In the genomic region with DNA sequence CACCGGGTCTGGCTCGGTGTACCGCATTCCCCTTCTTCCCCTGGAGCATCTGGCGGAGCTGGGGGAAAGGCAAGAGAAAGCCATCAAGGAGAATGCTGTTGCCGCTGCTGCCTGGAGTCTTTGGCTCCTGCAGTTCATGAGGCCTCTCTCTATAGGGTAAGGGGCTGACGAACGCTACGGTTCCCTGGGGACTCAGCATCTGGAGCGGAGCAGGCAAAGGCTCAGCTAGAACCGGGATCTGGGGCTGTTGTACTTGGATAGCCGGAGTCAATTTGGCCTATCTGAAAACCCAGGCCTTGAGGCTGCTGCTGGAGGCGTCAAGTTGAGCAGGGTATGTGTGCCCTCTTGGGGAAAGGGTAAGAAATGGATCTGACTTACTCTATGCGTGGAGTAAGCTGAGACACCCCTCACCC, we compare ENCODE assay signal across 10 mouse cellular contexts. TPM values are rescaled to one million over a fixed set of nuclear protein-coding genes. Genes with fewer than 3 reads are reported as not detected.
DNase-seq lines count a peak whose midpoint lies in the region; ATAC-seq and TF ChIP-seq lines count a peak whose summit lies in the region.
"Had no signal": no experiment of that assay in that cellular context is flagged by ENCODE, and none has a peak within 500 bp of the region (broad histone marks: within the 10 kb centered on the region; RNA-seq: fewer than 3 reads in every experiment).

No protein-coding gene starts in this region.

- H3K27ac ChIP-seq in lung, postnatal 0 days (ENCODE audit: low read length), result no peak overlapping the region
- no peak overlapping the region for H3K27ac ChIP-seq in forebrain, embryonic 11.5 days (ENCODE audit: low read depth, low read length)
- H3K27ac ChIP-seq in limb, embryonic 15.5 days, result no peak overlapping the region
- no peak overlapping the region for H3K27ac ChIP-seq in stomach, embryonic 16.5 days (ENCODE audit: low read length)

- TF ChIP-seq EP300 in lung, postnatal 0 days (IDR thresholded peaks at IDR 0.05), result no peak

- no peak overlapping the region for H3K9ac ChIP-seq in lung, postnatal 0 days (replicated peaks; ENCODE audit: low read depth)
- H3K9ac ChIP-seq in forebrain, embryonic 11.5 days (ENCODE audit: low read length), result no peak overlapping the region
- H3K9ac ChIP-seq in limb, embryonic 15.5 days, result no peak overlapping the region
- H3K9ac ChIP-seq in stomach, embryonic 16.5 days (ENCODE audit: low read length), result no peak overlapping the region; the same call in 1 of the 2 replicates

- no peak for DNase-seq in lung, postnatal 0 days (ENCODE audit: low spot score)
- DNase-seq in lung, postnatal 14 days, result no peak
- DNase-seq in forebrain, embryonic 11.5 days (ENCODE audit: low spot score), result peak; percentile 68
- DNase-seq in urinary bladder, postnatal 10 days (ENCODE audit: low spot score), result no peak
- DNase-seq in adrenal gland, postnatal 4 days (ENCODE audit: low spot score in 2 of 2), result no peak
- DNase-seq: kidney, adult 8-10 months had no signal

- H3K36me3 ChIP-seq in lung, postnatal 0 days (ENCODE audit: insufficient read depth, low read length), result no peaks in the 10 kb centered on the region
- H3K36me3 ChIP-seq in forebrain, embryonic 11.5 days (ENCODE audit: control insufficient read depth, insufficient read depth, low read length), result no peaks in the 10 kb centered on the region
- H3K36me3 ChIP-seq in limb, embryonic 15.5 days, result no peaks in the 10 kb centered on the region
- H3K36me3 ChIP-seq in stomach, embryonic 16.5 days (ENCODE audit: control insufficient read depth, insufficient read depth, low read length), result no peaks in the 10 kb centered on the region

- H3K9me3 ChIP-seq in lung, postnatal 0 days (ENCODE audit: low read length), result no peaks in the 10 kb centered on the region
- H3K9me3 ChIP-seq in forebrain, embryonic 11.5 days (ENCODE audit: control insufficient read depth, low read length), result no peaks in the 10 kb centered on the region
- H3K9me3 ChIP-seq in limb, embryonic 15.5 days, result no peaks in the 10 kb centered on the region
- H3K9me3 ChIP-seq in stomach, embryonic 16.5 days (replicated peaks; ENCODE audit: control insufficient read depth, low read length), result no peaks in the 10 kb centered on the region

- H3K27me3 ChIP-seq in lung, postnatal 0 days (replicated peaks; ENCODE audit: insufficient read depth, low read length), result peaks cover 69% of the 10 kb centered on the region
- H3K27me3 ChIP-seq in forebrain, embryonic 11.5 days (ENCODE audit: control insufficient read depth, insufficient read depth, low read length), result peaks cover 91% of the 10 kb centered on the region
- peaks cover 92% of the 10 kb centered on the region for H3K27me3 ChIP-seq in limb, embryonic 15.5 days
- H3K27me3 ChIP-seq in stomach, embryonic 16.5 days (ENCODE audit: control insufficient read depth, insufficient read depth, low read length), result peaks cover 66% of the 10 kb centered on the region

- 0 out of 2 replicates have a peak overlapping the region, but pooled peaks have one; percentile 21 for H3K4me3 ChIP-seq in lung, postnatal 0 days (ENCODE audit: low read depth, low read length)
- peak overlapping the region; percentile 27 for H3K4me3 ChIP-seq in forebrain, embryonic 11.5 days (ENCODE audit: low read depth, low read length)
- H3K4me3 ChIP-seq in limb, embryonic 15.5 days, result peak overlapping the region; percentile 32
- peak overlapping the region; percentile 28 for H3K4me3 ChIP-seq in stomach, embryonic 16.5 days (replicated peaks; ENCODE audit: low read length)

- no peak for ATAC-seq in lung, postnatal 0 days
- no peak for ATAC-seq in forebrain, embryonic 11.5 days (replicated peaks; ENCODE audit: low FRiP score)
- ATAC-seq in limb, embryonic 15.5 days (ENCODE audit: insufficient number of reproducible peaks, low FRiP score, low TSS enrichment, low read depth), result no peak
- ATAC-seq in stomach, embryonic 16.5 days (ENCODE audit: insufficient read depth, low FRiP score), result no peak
- ATAC-seq in megakaryocyte-erythroid progenitor cell, adult 5-6 weeks (replicated peaks; ENCODE audit: low FRiP score, low TSS enrichment, poor library complexity, severe bottlenecking), result no peak

- H3K4me2 ChIP-seq in lung, postnatal 0 days (replicated peaks; ENCODE audit: low read depth, low read length), result peak overlapping the region; percentile 48; the same call in 1 of the 2 replicates
- H3K4me2 ChIP-seq in forebrain, embryonic 11.5 days (ENCODE audit: low read depth, low read length, severe bottlenecking), result peak overlapping the region; percentile 49
- peak overlapping the region; percentile 51 for H3K4me2 ChIP-seq in limb, embryonic 15.5 days
- peak overlapping the region; percentile 44; the same call in 1 of the 2 replicates for H3K4me2 ChIP-seq in stomach, embryonic 16.5 days (ENCODE audit: low read depth, low read length)

- TF ChIP-seq CTCF in lung, postnatal 0 days (IDR thresholded peaks at IDR 0.05), result peak; percentile 36

- 7% methylated on average over 12 of the region's 13 CpGs for WGBS in lung, postnatal 0 days
- under 1% methylated on average over 13 of the region's 13 CpGs for WGBS in forebrain, embryonic 11.5 days
- WGBS in limb, embryonic 15.5 days, result 2% methylated on average over 13 of the region's 13 CpGs
- 4% methylated on average over 13 of the region's 13 CpGs for WGBS in stomach, embryonic 16.5 days

- peaks cover 11% of the 10 kb centered on the region for H3K4me1 ChIP-seq in lung, postnatal 0 days (ENCODE audit: insufficient read depth, low read depth, low read length)
- H3K4me1 ChIP-seq in forebrain, embryonic 11.5 days (replicated peaks; ENCODE audit: control insufficient read depth, insufficient read depth, low read length), result peaks cover 15% of the 10 kb centered on the region; the same call in 1 of the 2 replicates
- peaks cover 71% of the 10 kb centered on the region for H3K4me1 ChIP-seq in limb, embryonic 15.5 days
- H3K4me1 ChIP-seq in stomach, embryonic 16.5 days (ENCODE audit: control insufficient read depth, insufficient read depth, low read length), result peaks cover 16% of the 10 kb centered on the region

RNA-seq across cellular contexts. Expression of a gene that starts 0.6 kb away (rescaled TPM):
- not detected in 2 replicates for polyA plus RNA-seq in lung, postnatal 0 days (2015; fragmentation: Nextera tagmentation; extraction: Ambion mirVana)
- not detected in 2 replicates for polyA plus RNA-seq in forebrain, embryonic 11.5 days (2014; fragmentation: Nextera tagmentation; extraction: Ambion mirVana)
- polyA plus RNA-seq in limb, embryonic 15.5 days (2015; fragmentation: Nextera tagmentation; extraction: Ambion mirVana), result not detected in 2 replicates
- not detected in 2 replicates for polyA plus RNA-seq in stomach, embryonic 16.5 days (2015; fragmentation: Nextera tagmentation; extraction: Ambion mirVana)
- not detected in 2 replicates for total RNA-seq in megakaryocyte-erythroid progenitor cell, adult 5-6 weeks (2014; fragmentation: Nextera tagmentation)
- not detected in 2 replicates for total RNA-seq in megakaryocyte-erythroid progenitor cell, adult 5-6 weeks (2017)
- 1 to 10 TPM; 4.4 to 6.5 TPM for total RNA-seq in adrenal gland, postnatal 4 days (2021)
- polyA plus RNA-seq: small intestine, adult 2 months had no signal

RNA-seq across cellular contexts. Expression of a gene that starts 7.7 kb away (rescaled TPM):
- polyA plus RNA-seq in lung, postnatal 0 days (2015; fragmentation: Nextera tagmentation; extraction: Ambion mirVana), result not detected in 2 replicates
- polyA plus RNA-seq in forebrain, embryonic 11.5 days (2014; fragmentation: Nextera tagmentation; extraction: Ambion mirVana), result not detected in 2 replicates
- polyA plus RNA-seq in limb, embryonic 15.5 days (2015; fragmentation: Nextera tagmentation; extraction: Ambion mirVana), result not detected in 2 replicates
- polyA plus RNA-seq in stomach, embryonic 16.5 days (2015; fragmentation: Nextera tagmentation; extraction: Ambion mirVana), result not detected in 2 replicates
- total RNA-seq in megakaryocyte-erythroid progenitor cell, adult 5-6 weeks (2014; fragmentation: Nextera tagmentation), result not detected in 2 replicates
- total RNA-seq in megakaryocyte-erythroid progenitor cell, adult 5-6 weeks (2017), result not detected in 2 replicates
- total RNA-seq in adrenal gland, postnatal 4 days (2021), result 1 to 10 TPM in 1 of 2 experiments, under 1 TPM in 1; 0.87 to 2.3 TPM
- polyA plus RNA-seq: small intestine, adult 2 months had no signal

RNA-seq across cellular contexts. Expression of a gene that starts 8.2 kb away (rescaled TPM):
- 2.4 and 2.7 TPM in 2 replicates for polyA plus RNA-seq in lung, postnatal 0 days (2015; fragmentation: Nextera tagmentation; extraction: Ambion mirVana)
- 3.4 and 4.2 TPM in 2 replicates for polyA plus RNA-seq in forebrain, embryonic 11.5 days (2014; fragmentation: Nextera tagmentation; extraction: Ambion mirVana)
- 38.8 and 41.4 TPM in 2 replicates for polyA plus RNA-seq in limb, embryonic 15.5 days (2015; fragmentation: Nextera tagmentation; extraction: Ambion mirVana)
- 3.2 and 3.6 TPM in 2 replicates for polyA plus RNA-seq in stomach, embryonic 16.5 days (2015; fragmentation: Nextera tagmentation; extraction: Ambion mirVana)
- total RNA-seq in megakaryocyte-erythroid progenitor cell, adult 5-6 weeks (2014; fragmentation: Nextera tagmentation), result 0.57 and 5.3 TPM in 2 replicates
- 0.23 and 1.8 TPM in 2 replicates for total RNA-seq in megakaryocyte-erythroid progenitor cell, adult 5-6 weeks (2017)
- 10 to 100 TPM; 28.0 to 37.3 TPM for total RNA-seq in adrenal gland, postnatal 4 days (2021)
